Mouse (Mus musculus) forebrain, postnatal 0 days (tissue): Measurements from ENCODE around the gene Orai3. TPM values are rescaled to one million over a fixed set of nuclear protein-coding genes. Genes with fewer than 3 reads are reported as not detected.
A peak's percentile ranks its signal among the peaks of the same experiment; 100 is the strongest.

Experiments used
- ATAC-seq: fragments of 200-750 bp; cut with Nextera tagmentation; 2 replicates; pipeline ENCODE4 v1.8.0; 2017; ENCODE audit warnings: mild to moderate bottlenecking, moderate library complexity
- DNase-seq: peaks from one replicate; pipeline ENCODE4 v3.0.0-alpha.2; 2015
- H3K27ac ChIP-seq: fragments of 300-500 bp; sonication (generic); 2 replicates; pipeline ENCODE4 v1.5.1; 2014; ENCODE audit warnings: low read depth, mild to moderate bottlenecking, antibody characterized with exemption, low read length, moderate library complexity, mixed read lengths
- H3K27me3 ChIP-seq: fragments of 300-500 bp; sonication (generic); 2 replicates; pipeline ENCODE4 v1.6.1; 2014; ENCODE audit warnings: mild to moderate bottlenecking, low read length, mixed read lengths; ENCODE audit not compliant: insufficient read depth
- H3K36me3 ChIP-seq: fragments of 300-500 bp; sonication (generic); 2 replicates; pipeline ENCODE4 v1.6.1; 2014; ENCODE audit warnings: mild to moderate bottlenecking, moderate library complexity; ENCODE audit not compliant: insufficient read depth
- H3K4me1 ChIP-seq: fragments of 300-500 bp; sonication (generic); 2 replicates; pipeline ENCODE4 v1.6.1; 2014; ENCODE audit warnings: antibody characterized with exemption; ENCODE audit not compliant: insufficient read depth
- H3K4me2 ChIP-seq: fragments of 300-500 bp; sonication (generic); 2 replicates; pipeline ENCODE4 v1.6.1; 2014; ENCODE audit warnings: low read depth, mild to moderate bottlenecking, moderate library complexity
- H3K4me3 ChIP-seq: fragments of 300-500 bp; sonication (generic); 2 replicates; pipeline ENCODE4 v1.5.1; 2014; ENCODE audit warnings: low read depth, low read length, mixed read lengths
- H3K9ac ChIP-seq: fragments of 300-500 bp; sonication (generic); 2 replicates; pipeline ENCODE4 v1.6.1; 2014; ENCODE audit warnings: mild to moderate bottlenecking
- H3K9me3 ChIP-seq: fragments of 300-500 bp; sonication (generic); 2 replicates; pipeline ENCODE4 v1.6.1; 2016; ENCODE audit warnings: low read length
- CTCF ChIP-seq: sonication (generic); IDR thresholded peaks from 2 replicates; pipeline ENCODE4 v1.5.1; 2016; ENCODE audit warnings: antibody characterized with exemption, control low read depth, low read depth
- WGBS: fragments of 180-500 bp; shearing (Covaris S2); extraction: QIAGEN DNeasy Blood & Tissue Kit; methylation state at CpG from one replicate; pipeline ENCODE4 v1.1.7; 2014; 5-methylcytosine and 5-hydroxymethylcytosine counted together
- polyA plus RNA-seq: library from polyadenylated mRNA; unstranded; fragments of >200 nt; fragmentation: Nextera tagmentation; extraction: Ambion mirVana; gene quantifications from 2 replicates; pipeline ENCODE4 v1.2.1, GENCODE M21; 2015
- total RNA-seq: library from RNA; depleted of rRNA; stranded (reverse); fragments of >200 nt; gene quantifications from 2 replicates; pipeline ENCODE4 v1.2.3, GENCODE M21; 2014

The Orai3 gene
- total and polyA plus RNA-seq, 2 experiments from 2014 or later = 13.4 to 19.0 TPM

- Histone ChIP-seq H3K4me3 (peak within 1 kb of the TSS; percentile 80), H3K9ac (peak within 1 kb of the TSS; percentile 79), H3K9me3 (no peaks in the 10 kb centered on the region), H3K27me3 (no peaks in the 10 kb centered on the region), H3K4me1 (peaks cover 6% of the 10 kb centered on the region; the same call in 1 of the 2 replicates), H3K27ac (peak within 1 kb of the TSS; percentile 97), H3K4me2 (peak within 1 kb of the TSS; percentile 72), H3K36me3 (peaks cover 14% of the 10 kb centered on the region)
- no peak for TF ChIP-seq CTCF
- WGBS = under 1% methylated on average over 23 of the region's 23 CpGs
- peak; percentile 94 for DNase-seq
- peak; percentile 81 for ATAC-seq
Measured at GRCm38 (mm10) chr7:127776426-127776825, 6.8 kb downstream of the Orai3 start, which contains the start of gene Setd1a. Gene Setd1a, plus strand, starts transcription at chr7:127776670.

- peak overlapping the region; percentile 97 for H3K27ac ChIP-seq
- H3K9ac ChIP-seq = peak overlapping the region; percentile 79
- ATAC-seq (peak; percentile 96), DNase-seq (peak; percentile 99)
- H3K4me3 ChIP-seq = peak overlapping the region; percentile 80
- H3K4me1 ChIP-seq = peaks cover 6% of the 10 kb centered on the region; the same call in 1 of the 2 replicates
- WGBS = 1% methylated on average over 60 of the region's 70 CpGs
- peak overlapping the region; percentile 72 for H3K4me2 ChIP-seq
- H3K36me3 ChIP-seq = peaks cover 18% of the 10 kb centered on the region
- H3K9me3 ChIP-seq = no peaks in the 10 kb centered on the region
- no peaks in the 10 kb centered on the region for H3K27me3 ChIP-seq
- TF ChIP-seq CTCF = no peak
Measured at GRCm38 (mm10) chr7:127776878-127777473, 7.4 kb downstream of the Orai3 start.

- no peak for TF ChIP-seq CTCF
- H3K27ac ChIP-seq = peak overlapping the region; percentile 97
- H3K36me3 ChIP-seq = peaks cover 25% of the 10 kb centered on the region
- peak overlapping the region; percentile 80 for H3K4me3 ChIP-seq
- H3K9me3 ChIP-seq = no peaks in the 10 kb centered on the region
- DNase-seq (peak; percentile 63), ATAC-seq (no peak; the same call in 1 of the 2 replicates)
- peaks cover 6% of the 10 kb centered on the region; the same call in 1 of the 2 replicates for H3K4me1 ChIP-seq
- peak overlapping the region; percentile 79 for H3K9ac ChIP-seq
- no peaks in the 10 kb centered on the region for H3K27me3 ChIP-seq
- WGBS = 6% methylated on average over 57 of the region's 66 CpGs
- H3K4me2 ChIP-seq = peak overlapping the region; percentile 72
Measured at GRCm38 (mm10) chr7:127777474-127778266, 8.1 kb downstream of the Orai3 start.

- no peaks in the 10 kb centered on the region for H3K9me3 ChIP-seq
- H3K4me2 ChIP-seq = peak overlapping the region; percentile 72
- TF ChIP-seq CTCF = no peak
- peak overlapping the region; percentile 80 for H3K4me3 ChIP-seq
- H3K9ac ChIP-seq = peak overlapping the region; percentile 79
- H3K4me1 ChIP-seq = peaks cover 6% of the 10 kb centered on the region; the same call in 1 of the 2 replicates
- ATAC-seq (no peak), DNase-seq (no peak)
- H3K27me3 ChIP-seq = no peaks in the 10 kb centered on the region
- no peak overlapping the region for H3K27ac ChIP-seq
- 69% methylated on average over 4 of the region's 4 CpGs for WGBS
- peaks cover 29% of the 10 kb centered on the region for H3K36me3 ChIP-seq
Measured at GRCm38 (mm10) chr7:127778350-127778749, 8.7 kb downstream of the Orai3 start.

- 96% methylated on average over 7 of the region's 7 CpGs for WGBS
- Histone ChIP-seq H3K4me3 (no peak within 1 kb of the TSS), H3K36me3 (peaks cover 93% of the 10 kb centered on the region), H3K27me3 (no peaks in the 10 kb centered on the region), H3K27ac (no peak within 1 kb of the TSS), H3K9me3 (no peaks in the 10 kb centered on the region), H3K4me1 (no peaks in the 10 kb centered on the region), H3K4me2 (no peak within 1 kb of the TSS), H3K9ac (no peak within 1 kb of the TSS)
- ATAC-seq = no peak
- no peak for TF ChIP-seq CTCF
- DNase-seq = no peak
Measured at GRCm38 (mm10) chr7:127785308-127785707, 15.7 kb downstream of the Orai3 start, which contains the start of gene Gm49388. Gene Gm49388, plus strand, starts transcription at chr7:127785608.

- no peak for TF ChIP-seq CTCF
- Histone ChIP-seq H3K27ac (no peak overlapping the region), H3K4me1 (no peaks in the 10 kb centered on the region), H3K36me3 (peaks cover 72% of the 10 kb centered on the region), H3K9me3 (no peaks in the 10 kb centered on the region), H3K4me3 (no peak overlapping the region), H3K9ac (no peak overlapping the region), H3K4me2 (no peak overlapping the region), H3K27me3 (no peaks in the 10 kb centered on the region)
- ATAC-seq = no peak
- WGBS = 94% methylated on average over 23 of the region's 23 CpGs
- no peak for DNase-seq
Measured at GRCm38 (mm10) chr7:127797076-127797845, 27.6 kb downstream of the Orai3 start.
